Mouse (Mus musculus): ENCODE data around the gene Spen. TPM values are rescaled to one million over a fixed set of nuclear protein-coding genes. Genes with fewer than 3 reads are reported as not detected.

Spen gene
- total RNA-seq, 2 experiments from 2014 or later: 59.3 to 60.0 TPM

GRCm38 (mm10) chr4:141479411-141479810 lies 59.0 kb downstream of the Spen start:
- DNase-seq (ENCODE audit: low spot score in 2 of 2): no peak

- no peak for DNase-seq (ENCODE audit: low spot score in 2 of 2)
Measured at GRCm38 (mm10) chr4:141478794-141479193, 59.6 kb downstream of the Spen start.

- no peak for DNase-seq (ENCODE audit: low spot score in 2 of 2)
Measured at GRCm38 (mm10) chr4:141478225-141478624, 60.2 kb downstream of the Spen start.

- peak; percentile 59 to 82 for DNase-seq (ENCODE audit: low spot score in 2 of 2)
Measured at GRCm38 (mm10) chr4:141477681-141478102, 60.7 kb downstream of the Spen start.

- no peak for DNase-seq (ENCODE audit: low spot score in 2 of 2)
Measured at GRCm38 (mm10) chr4:141474431-141474830, 64.0 kb downstream of the Spen start.

- no peak for DNase-seq (ENCODE audit: low spot score in 2 of 2)
Measured at GRCm38 (mm10) chr4:141472641-141473321, 65.6 kb downstream of the Spen start.

GRCm38 (mm10) chr4:141471491-141471890 lies 66.9 kb downstream of the Spen start:
- no peak for DNase-seq (ENCODE audit: low spot score in 2 of 2)

- DNase-seq (ENCODE audit: low spot score in 2 of 2): no peak
Measured at GRCm38 (mm10) chr4:141469343-141469742, 69.1 kb downstream of the Spen start.

GRCm38 (mm10) chr4:141468576-141468975 lies 69.8 kb downstream of the Spen start:
- DNase-seq (ENCODE audit: low spot score in 2 of 2): no peak

GRCm38 (mm10) chr4:141467581-141467927 lies 70.8 kb downstream of the Spen start:
- no peak for DNase-seq (ENCODE audit: low spot score in 2 of 2)

- no peak for DNase-seq (ENCODE audit: low spot score in 2 of 2)
Measured at GRCm38 (mm10) chr4:141466844-141467580, 71.4 kb downstream of the Spen start.

GRCm38 (mm10) chr4:141466289-141466795 lies 72.1 kb downstream of the Spen start:
- no peak for DNase-seq (ENCODE audit: low spot score in 2 of 2)

- no peak for DNase-seq (ENCODE audit: low spot score in 2 of 2)
Measured at GRCm38 (mm10) chr4:141465512-141466288, 72.7 kb downstream of the Spen start.

GRCm38 (mm10) chr4:141464722-141465121 lies 73.7 kb downstream of the Spen start:
- DNase-seq (ENCODE audit: low spot score in 2 of 2): no peak

- DNase-seq (ENCODE audit: low spot score in 2 of 2): no peak
Measured at GRCm38 (mm10) chr4:141463472-141463871, 74.9 kb downstream of the Spen start.

- no peak for DNase-seq (ENCODE audit: low spot score in 2 of 2)
Measured at GRCm38 (mm10) chr4:141461576-141461975, 76.8 kb downstream of the Spen start.

GRCm38 (mm10) chr4:141461088-141461487 lies 77.3 kb downstream of the Spen start:
- DNase-seq (ENCODE audit: low spot score in 2 of 2): no peak

- DNase-seq (ENCODE audit: low spot score in 2 of 2): no peak
Measured at GRCm38 (mm10) chr4:141460481-141460880, 77.9 kb downstream of the Spen start.

- no peak for DNase-seq (ENCODE audit: low spot score in 2 of 2)
Measured at GRCm38 (mm10) chr4:141459766-141460165, 78.6 kb downstream of the Spen start.

GRCm38 (mm10) chr4:141458888-141459287 lies 79.5 kb downstream of the Spen start:
- DNase-seq (ENCODE audit: low spot score in 2 of 2): no peak

- no peak for DNase-seq (ENCODE audit: low spot score in 2 of 2)
Measured at GRCm38 (mm10) chr4:141458236-141458635, 80.2 kb downstream of the Spen start.

Data from layer of hippocampus, postnatal 14 days (tissue).